24 mouse cellular contexts compared by ENCODE assay signal in genomic region chr8:115980616-115981015, GRCm38 (mm10).
DNase-seq lines count a peak whose midpoint lies in the region; ATAC-seq lines count a peak whose summit lies in the region.
"Had no signal": no experiment of that assay in that cellular context is flagged by ENCODE, and none has a peak within 500 bp of the region (broad histone marks: within the 10 kb centered on the region; RNA-seq: fewer than 3 reads in every experiment).

No protein-coding gene starts in this region.

- no peaks in the 10 kb centered on the region for H3K9me3 ChIP-seq in kidney, embryonic 14.5 days (ENCODE audit: control insufficient read depth, low read length)
- no peaks in the 10 kb centered on the region for H3K9me3 ChIP-seq in kidney, embryonic 16.5 days (ENCODE audit: low read length)
- H3K9me3 ChIP-seq in hindbrain, embryonic 14.5 days (ENCODE audit: control insufficient read depth, low read length), result no peaks in the 10 kb centered on the region
- H3K9me3 ChIP-seq: forebrain, embryonic 10.5 days; forebrain, embryonic 13.5 days; heart, embryonic 10.5 days; heart, embryonic 13.5 days; hindbrain, embryonic 15.5 days had no signal

- no peaks in the 10 kb centered on the region for H3K27me3 ChIP-seq in kidney, embryonic 14.5 days (ENCODE audit: control insufficient read depth, insufficient read depth, low read length)
- no peaks in the 10 kb centered on the region for H3K27me3 ChIP-seq in kidney, embryonic 16.5 days (ENCODE audit: insufficient read depth, low read length)
- H3K27me3 ChIP-seq in hindbrain, embryonic 14.5 days (ENCODE audit: control insufficient read depth, insufficient read depth, low read length), result no peaks in the 10 kb centered on the region
- H3K27me3 ChIP-seq: forebrain, embryonic 13.5 days; hindbrain, embryonic 15.5 days had no signal

- WGBS in kidney, embryonic 14.5 days, result 87% methylated on average over 3 of the region's 3 CpGs
- 83% methylated on average over 3 of the region's 3 CpGs for WGBS in kidney, embryonic 16.5 days
- 93% methylated on average over 3 of the region's 3 CpGs for WGBS in hindbrain, embryonic 14.5 days

- no peaks in the 10 kb centered on the region for H3K4me1 ChIP-seq in kidney, embryonic 14.5 days (ENCODE audit: control insufficient read depth, insufficient read depth, low read length)
- no peaks in the 10 kb centered on the region for H3K4me1 ChIP-seq in kidney, embryonic 16.5 days (ENCODE audit: insufficient read depth, low read length)
- H3K4me1 ChIP-seq in hindbrain, embryonic 14.5 days (replicated peaks; ENCODE audit: control insufficient read depth, insufficient read depth, low read length), result no peaks in the 10 kb centered on the region
- H3K4me1 ChIP-seq: forebrain, embryonic 10.5 days; forebrain, embryonic 13.5 days; heart, embryonic 10.5 days; hindbrain, embryonic 15.5 days had no signal

- no peak overlapping the region for H3K4me3 ChIP-seq in kidney, embryonic 14.5 days (ENCODE audit: low read length)
- H3K4me3 ChIP-seq in kidney, embryonic 16.5 days (ENCODE audit: low read length), result no peak overlapping the region
- H3K4me3 ChIP-seq in hindbrain, embryonic 14.5 days (replicated peaks; ENCODE audit: low read length), result no peak overlapping the region
- H3K4me3 ChIP-seq: forebrain, embryonic 10.5 days; forebrain, embryonic 13.5 days; heart, adult 2 months; heart, embryonic 10.5 days; heart, embryonic 13.5 days; hindbrain, embryonic 15.5 days had no signal

- no peaks in the 10 kb centered on the region for H3K36me3 ChIP-seq in kidney, embryonic 14.5 days (ENCODE audit: control insufficient read depth, insufficient read depth, low read length)
- H3K36me3 ChIP-seq in kidney, embryonic 16.5 days (ENCODE audit: insufficient read depth, low read length), result no peaks in the 10 kb centered on the region
- no peaks in the 10 kb centered on the region for H3K36me3 ChIP-seq in hindbrain, embryonic 14.5 days (replicated peaks; ENCODE audit: control insufficient read depth, insufficient read depth)
- H3K36me3 ChIP-seq: forebrain, embryonic 10.5 days; heart, embryonic 10.5 days; heart, embryonic 13.5 days; hindbrain, embryonic 15.5 days had no signal

- H3K4me2 ChIP-seq in kidney, embryonic 14.5 days (replicated peaks; ENCODE audit: low read depth, low read length), result no peak overlapping the region
- H3K4me2 ChIP-seq in kidney, embryonic 16.5 days (replicated peaks; ENCODE audit: low read depth, low read length), result no peak overlapping the region
- no peak overlapping the region for H3K4me2 ChIP-seq in hindbrain, embryonic 14.5 days (replicated peaks)
- H3K4me2 ChIP-seq: forebrain, embryonic 13.5 days; heart, embryonic 13.5 days; hindbrain, embryonic 15.5 days had no signal

- ATAC-seq in kidney, embryonic 14.5 days (ENCODE audit: low FRiP score, low TSS enrichment), result no peak
- no peak for ATAC-seq in kidney, embryonic 16.5 days (ENCODE audit: low FRiP score, low TSS enrichment)
- ATAC-seq in hindbrain, embryonic 14.5 days (ENCODE audit: low FRiP score), result no peak
- ATAC-seq: CD4-positive, CD25-positive, alpha-beta regulatory T cell, adult 4 months; forebrain, embryonic 13.5 days; forebrain, embryonic 16.5 days had no signal

- DNase-seq in kidney, adult 8-10 months, result peak; percentile 37 to 74
- DNase-seq in kidney, postnatal 14 days, result peak; percentile 38
- no peak for DNase-seq in adrenal gland, adult 18-20 months (ENCODE audit: low spot score in 2 of 2)
- DNase-seq in hindbrain, embryonic 14.5 days (ENCODE audit: low spot score), result no peak
- DNase-seq: adrenal gland, adult 8-10 months; adrenal gland, postnatal 25 days; cerebellum, adult 11-12 months; cerebellum, adult 8-10 months; cerebellum, postnatal 10 days; cerebellum, postnatal 36 days; gastrocnemius, postnatal 10 days; gastrocnemius, postnatal 36 days; heart, adult 2 months; heart, postnatal 14 days; heart, postnatal 4 days had no signal

- no peak overlapping the region for H3K9ac ChIP-seq in kidney, embryonic 14.5 days (ENCODE audit: low read depth, low read length)
- no peak overlapping the region for H3K9ac ChIP-seq in kidney, embryonic 16.5 days (replicated peaks; ENCODE audit: low read length)
- H3K9ac ChIP-seq in hindbrain, embryonic 14.5 days, result no peak overlapping the region
- H3K9ac ChIP-seq: forebrain, embryonic 13.5 days; heart, embryonic 13.5 days; hindbrain, embryonic 15.5 days had no signal

- no peak overlapping the region for H3K27ac ChIP-seq in kidney, embryonic 14.5 days (ENCODE audit: low read depth, low read length)
- H3K27ac ChIP-seq in kidney, embryonic 16.5 days (ENCODE audit: low read length), result peak overlapping the region; percentile 37; the same call in 1 of the 2 replicates
- H3K27ac ChIP-seq in hindbrain, embryonic 14.5 days, result no peak overlapping the region
- H3K27ac ChIP-seq: forebrain, embryonic 10.5 days; forebrain, embryonic 13.5 days; heart, adult 2 months; heart, embryonic 10.5 days; heart, embryonic 13.5 days; hindbrain, embryonic 15.5 days had no signal

Comparison
In these comparisons a context has a peak if more than half of its experiments do, and no peak if none do; other contexts are left out.
1. DNase-seq: peak in kidney, adult 8-10 months (2 of 2) and kidney, postnatal 14 days (single experiment); none in adrenal gland, adult 18-20 months (0 of 2) and hindbrain, embryonic 14.5 days (single experiment).